ENCODE assay signal across 24 mouse cellular contexts in genomic region chr8:125130835-125131234, GRCm38 (mm10).
A peak's percentile ranks its signal among the peaks of the same experiment; 100 is the strongest.
DNase-seq lines count a peak whose midpoint lies in the region; ATAC-seq and TF ChIP-seq lines count a peak whose summit lies in the region.
"Had no signal": no experiment of that assay in that cellular context is flagged by ENCODE, and none has a peak within 500 bp of the region (broad histone marks: within the 10 kb centered on the region; RNA-seq: fewer than 3 reads in every experiment).

No protein-coding gene starts in this region.

- no peak for ATAC-seq in embryonic facial prominence, embryonic 14.5 days (ENCODE audit: low read depth)
- 0 out of 2 replicates have a peak, but pooled peaks have one; percentile 14 for ATAC-seq in heart, postnatal 0 days (ENCODE audit: insufficient read depth, low read depth)
- ATAC-seq in liver, postnatal 0 days, result no peak
- ATAC-seq: forebrain, postnatal 0 days; liver, embryonic 12.5 days had no signal

- DNase-seq in embryonic facial prominence, embryonic 14.5 days (ENCODE audit: low spot score), result peak; percentile 16
- no peak for DNase-seq in embryonic facial prominence, embryonic 10.5 days (ENCODE audit: low spot score)
- no peak for DNase-seq in heart, postnatal 0 days (ENCODE audit: low spot score)
- DNase-seq in heart, postnatal 36 days, result no peak
- no peak for DNase-seq in liver, postnatal 0 days
- DNase-seq in liver, result no peak
- DNase-seq in fibroblast of lung, adult 2 months (ENCODE audit: low read depth), result peak; percentile 29
- DNase-seq in MN1 (ENCODE audit: low spot score), result no peak
- DNase-seq: adrenal gland, postnatal 25 days; cerebellum, adult 11 months; cerebellum, adult 9-11 months; forebrain, postnatal 0 days; gastrocnemius, postnatal 36 days; kidney, adult 2 months; lung, adult 2 months; lung, postnatal 14 days; thymus, adult 2 months; thymus, postnatal 4 days had no signal

- no peak for TF ChIP-seq CTCF in heart, postnatal 0 days (IDR thresholded peaks at IDR 0.05; ENCODE audit: low read depth)
- no peak for TF ChIP-seq CTCF in liver, postnatal 0 days (IDR thresholded peaks at IDR 0.05; ENCODE audit: low read depth)

- no peak overlapping the region for H3K4me3 ChIP-seq in embryonic facial prominence, embryonic 14.5 days (ENCODE audit: low read depth, low read length)
- H3K4me3 ChIP-seq in embryonic facial prominence, embryonic 10.5 days, result no peak overlapping the region
- H3K4me3 ChIP-seq in heart, postnatal 0 days (ENCODE audit: low read depth, low read length), result no peak overlapping the region
- no peak overlapping the region for H3K4me3 ChIP-seq in liver, postnatal 0 days (ENCODE audit: low read depth, low read length)
- H3K4me3 ChIP-seq: hindbrain, embryonic 15.5 days; limb, embryonic 12.5 days; liver, embryonic 12.5 days; midbrain, embryonic 12.5 days had no signal

- no peaks in the 10 kb centered on the region for H3K9me3 ChIP-seq in embryonic facial prominence, embryonic 14.5 days (ENCODE audit: control insufficient read depth, low read length)
- H3K9me3 ChIP-seq in embryonic facial prominence, embryonic 10.5 days, result no peaks in the 10 kb centered on the region
- H3K9me3 ChIP-seq in heart, postnatal 0 days (replicated peaks; ENCODE audit: control insufficient read depth, low read length), result no peaks in the 10 kb centered on the region
- no peaks in the 10 kb centered on the region for H3K9me3 ChIP-seq in liver, postnatal 0 days (ENCODE audit: low read length)
- H3K9me3 ChIP-seq: hindbrain, embryonic 15.5 days; limb, embryonic 12.5 days; liver, embryonic 12.5 days; midbrain, embryonic 12.5 days had no signal

- no peak overlapping the region for H3K4me2 ChIP-seq in embryonic facial prominence, embryonic 14.5 days (ENCODE audit: low read depth, low read length)
- H3K4me2 ChIP-seq in heart, postnatal 0 days (ENCODE audit: low read depth, low read length), result no peak overlapping the region
- 0 out of 2 replicates have a peak overlapping the region, but pooled peaks have one; percentile 15 for H3K4me2 ChIP-seq in liver, postnatal 0 days (ENCODE audit: low read depth, low read length)
- H3K4me2 ChIP-seq: heart, embryonic 11.5 days; hindbrain, embryonic 15.5 days; limb, embryonic 12.5 days; liver, embryonic 12.5 days; midbrain, embryonic 12.5 days had no signal

- intact Hi-C loops in heart, postnatal 36 days (cut with DNase I), result loop anchor here (5.0 kb wide), 1 partner anchor 441 kb away; no protein-coding TSS in a partner anchor

- WGBS in embryonic facial prominence, embryonic 14.5 days, result 62% methylated on average over 6 of the region's 6 CpGs
- WGBS in embryonic facial prominence, embryonic 10.5 days, result 88% methylated on average over 6 of the region's 6 CpGs
- 36% methylated on average over 6 of the region's 6 CpGs for WGBS in heart, postnatal 0 days
- WGBS in liver, postnatal 0 days (ENCODE audit: insufficient replicate concordance), result 73% methylated on average over 6 of the region's 6 CpGs

- no peak overlapping the region for H3K27ac ChIP-seq in embryonic facial prominence, embryonic 14.5 days (replicated peaks; ENCODE audit: low read depth, low read length)
- H3K27ac ChIP-seq in embryonic facial prominence, embryonic 10.5 days (replicated peaks), result no peak overlapping the region
- peak overlapping the region; percentile 9; the same call in 1 of the 2 replicates for H3K27ac ChIP-seq in heart, postnatal 0 days (ENCODE audit: low read depth)
- H3K27ac ChIP-seq in liver, postnatal 0 days (ENCODE audit: low read depth), result no peak overlapping the region
- H3K27ac ChIP-seq: hindbrain, embryonic 15.5 days; kidney, postnatal 0 days; limb, embryonic 12.5 days; liver, embryonic 12.5 days; midbrain, embryonic 12.5 days had no signal

- peaks cover 8% of the 10 kb centered on the region for H3K27me3 ChIP-seq in embryonic facial prominence, embryonic 14.5 days (replicated peaks; ENCODE audit: control insufficient read depth, insufficient read depth, low read length)
- no peaks in the 10 kb centered on the region for H3K27me3 ChIP-seq in embryonic facial prominence, embryonic 10.5 days (replicated peaks; ENCODE audit: low read depth, poor library complexity, severe bottlenecking)
- H3K27me3 ChIP-seq in heart, postnatal 0 days (ENCODE audit: control insufficient read depth, insufficient read depth, low read length), result no peaks in the 10 kb centered on the region
- no peaks in the 10 kb centered on the region for H3K27me3 ChIP-seq in liver, postnatal 0 days (ENCODE audit: insufficient read depth, low read length)
- H3K27me3 ChIP-seq: hindbrain, embryonic 15.5 days had no signal

- H3K4me1 ChIP-seq in embryonic facial prominence, embryonic 14.5 days (ENCODE audit: control insufficient read depth, insufficient read depth, low read length), result peaks cover 3% of the 10 kb centered on the region; the same call in 1 of the 2 replicates
- H3K4me1 ChIP-seq in embryonic facial prominence, embryonic 10.5 days, result peaks cover 38% of the 10 kb centered on the region
- peaks cover 20% of the 10 kb centered on the region for H3K4me1 ChIP-seq in heart, postnatal 0 days (ENCODE audit: control insufficient read depth, insufficient read depth)
- peaks cover 29% of the 10 kb centered on the region for H3K4me1 ChIP-seq in liver, postnatal 0 days (ENCODE audit: insufficient read depth)

- no peaks in the 10 kb centered on the region for H3K36me3 ChIP-seq in embryonic facial prominence, embryonic 14.5 days (ENCODE audit: control insufficient read depth, insufficient read depth, low read length)
- no peaks in the 10 kb centered on the region for H3K36me3 ChIP-seq in embryonic facial prominence, embryonic 10.5 days (replicated peaks)
- no peaks in the 10 kb centered on the region for H3K36me3 ChIP-seq in heart, postnatal 0 days (replicated peaks; ENCODE audit: control insufficient read depth, insufficient read depth, low read length)
- H3K36me3 ChIP-seq in liver, postnatal 0 days (replicated peaks; ENCODE audit: insufficient read depth, low read length), result no peaks in the 10 kb centered on the region
- H3K36me3 ChIP-seq: hindbrain, embryonic 15.5 days; limb, embryonic 12.5 days; liver, embryonic 12.5 days; midbrain, embryonic 12.5 days had no signal

- H3K9ac ChIP-seq in embryonic facial prominence, embryonic 14.5 days (ENCODE audit: low read depth, low read length), result no peak overlapping the region
- H3K9ac ChIP-seq in heart, postnatal 0 days (replicated peaks; ENCODE audit: low read depth, low read length), result no peak overlapping the region
- H3K9ac ChIP-seq in liver, postnatal 0 days (replicated peaks), result no peak overlapping the region
- H3K9ac ChIP-seq: forebrain, postnatal 0 days; hindbrain, embryonic 15.5 days; limb, embryonic 12.5 days; liver, embryonic 12.5 days; midbrain, embryonic 12.5 days had no signal

- no peak for TF ChIP-seq EP300 in heart, postnatal 0 days (IDR thresholded peaks at IDR 0.05; ENCODE audit: low read depth)
- no peak for TF ChIP-seq EP300 in liver, postnatal 0 days (IDR thresholded peaks at IDR 0.05; ENCODE audit: low read depth)

Comparison
In these comparisons a context has a peak if more than half of its experiments do, and no peak if none do; other contexts are left out.
1. DNase-seq: peak in embryonic facial prominence, embryonic 14.5 days (single experiment) and fibroblast of lung, adult 2 months (single experiment); none in embryonic facial prominence, embryonic 10.5 days (single experiment), heart, postnatal 0 days (single experiment), heart, postnatal 36 days (0 of 2), liver, postnatal 0 days (single experiment), liver (single experiment) and MN1 (single experiment).